Mouse (Mus musculus) midbrain, embryonic 14.5 days (tissue): ENCODE results near the gene Grid2. TPM values are rescaled to one million over a fixed set of nuclear protein-coding genes. Genes with fewer than 3 reads are reported as not detected.

ENCODE experiments used
- ATAC-seq: fragments of 200-750 bp; cut with Nextera tagmentation; 2 replicates; pipeline ENCODE4 v1.8.0; 2017; ENCODE audit warnings: moderate number of reproducible peaks, moderate library complexity; ENCODE audit not compliant: low FRiP score, low TSS enrichment
- DNase-seq: peaks from one replicate; pipeline ENCODE4 v3.0.0-alpha.2; 2015
- H3K27ac ChIP-seq: fragments of 300-500 bp; sonication (generic); replicated peaks from 2 replicates; pipeline ENCODE4 v1.5.1; 2014; ENCODE audit warnings: mild to moderate bottlenecking, low read depth, low read length, moderate library complexity
- H3K27me3 ChIP-seq: fragments of 300-500 bp; sonication (generic); 2 replicates; pipeline ENCODE4 v1.6.1; 2014; ENCODE audit warnings: low read length, control low read depth, mixed read lengths; ENCODE audit not compliant: control insufficient read depth, insufficient read depth
- H3K36me3 ChIP-seq: fragments of 300-500 bp; sonication (generic); 2 replicates; pipeline ENCODE4 v1.6.1; 2014; ENCODE audit warnings: low read length, control low read depth; ENCODE audit not compliant: control insufficient read depth, insufficient read depth
- H3K4me1 ChIP-seq: fragments of 300-500 bp; sonication (generic); 2 replicates; pipeline ENCODE4 v1.6.1; 2014; ENCODE audit warnings: mild to moderate bottlenecking, antibody characterized with exemption, low read length, control low read depth; ENCODE audit not compliant: control insufficient read depth, insufficient read depth
- H3K4me2 ChIP-seq: fragments of 300-500 bp; sonication (generic); 2 replicates; pipeline ENCODE4 v1.6.1; 2014; ENCODE audit warnings: mild to moderate bottlenecking, low read length, moderate library complexity
- H3K4me3 ChIP-seq: fragments of 300-500 bp; sonication (generic); replicated peaks from 2 replicates; pipeline ENCODE4 v1.5.1; 2014; ENCODE audit warnings: low read depth, low read length
- H3K9ac ChIP-seq: fragments of 300-500 bp; sonication (generic); replicated peaks from 2 replicates; pipeline ENCODE4 v1.6.1; 2014; ENCODE audit warnings: mild to moderate bottlenecking, low read length, moderate library complexity
- H3K9me3 ChIP-seq: fragments of 300-500 bp; sonication (generic); 2 replicates; pipeline ENCODE4 v1.6.1; 2016; ENCODE audit warnings: low read length, control low read depth, mixed read lengths; ENCODE audit not compliant: control insufficient read depth
- WGBS: fragments of 180-500 bp; shearing (Covaris S2); extraction: QIAGEN DNeasy Blood & Tissue Kit; methylation state at CpG from one replicate; pipeline ENCODE4 v1.1.7; 2014; 5-methylcytosine and 5-hydroxymethylcytosine counted together
- polyA plus RNA-seq: library from polyadenylated mRNA; unstranded; fragments of >200 nt; fragmentation: Nextera tagmentation; extraction: Ambion mirVana; gene quantifications from 2 replicates; pipeline ENCODE4 v1.2.1, GENCODE M21; 2014

The Grid2 gene
- polyA plus RNA-seq, 1 experiment from 2014 or later: 14.5 TPM

DNA sequence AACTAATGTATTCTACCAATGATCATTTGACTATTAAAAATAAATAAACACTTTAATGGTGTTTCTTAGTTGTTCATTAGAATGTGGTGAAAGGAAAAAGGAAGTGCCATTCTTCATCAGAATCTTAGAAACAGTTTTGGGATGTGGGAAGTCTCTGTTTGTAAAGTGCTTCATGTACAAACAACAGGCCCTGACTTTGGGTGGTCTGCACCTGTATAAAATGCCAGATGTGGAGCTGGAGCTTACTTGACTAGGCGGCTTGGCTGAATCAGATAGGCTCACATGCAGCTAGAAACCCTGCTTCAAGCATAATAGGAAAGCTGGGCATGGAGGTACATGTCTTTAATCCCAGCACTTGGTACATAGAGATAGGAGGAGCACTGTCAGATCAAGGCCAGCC lies 791.1 kb downstream of the Grid2 start:
- ATAC-seq: no peak
- H3K4me3 ChIP-seq: no peak overlapping the region
- 87% methylated on average over 1 of the region's 1 CpGs for WGBS

GRCm38 (mm10) chr6:64047950-64048349 lies 792.3 kb downstream of the Grid2 start:
- Histone ChIP-seq H3K27ac (no peak overlapping the region), H3K9ac (no peak overlapping the region), H3K4me2 (no peak overlapping the region), H3K36me3 (no peaks in the 10 kb centered on the region), H3K9me3 (no peaks in the 10 kb centered on the region), H3K4me3 (no peak overlapping the region), H3K27me3 (no peaks in the 10 kb centered on the region), H3K4me1 (no peaks in the 10 kb centered on the region)
- DNase-seq (no peak), ATAC-seq (no peak)
- 91% methylated on average over 5 of the region's 5 CpGs for WGBS

More for the DNA sequence above, 791.1 kb downstream of the Grid2 start:
- Histone ChIP-seq H3K9ac (no peak overlapping the region), H3K9me3 (no peaks in the 10 kb centered on the region), H3K36me3 (no peaks in the 10 kb centered on the region), H3K27ac (no peak overlapping the region), H3K27me3 (no peaks in the 10 kb centered on the region), H3K4me2 (no peak overlapping the region), H3K4me1 (no peaks in the 10 kb centered on the region)
- DNase-seq: no peak

DNA sequence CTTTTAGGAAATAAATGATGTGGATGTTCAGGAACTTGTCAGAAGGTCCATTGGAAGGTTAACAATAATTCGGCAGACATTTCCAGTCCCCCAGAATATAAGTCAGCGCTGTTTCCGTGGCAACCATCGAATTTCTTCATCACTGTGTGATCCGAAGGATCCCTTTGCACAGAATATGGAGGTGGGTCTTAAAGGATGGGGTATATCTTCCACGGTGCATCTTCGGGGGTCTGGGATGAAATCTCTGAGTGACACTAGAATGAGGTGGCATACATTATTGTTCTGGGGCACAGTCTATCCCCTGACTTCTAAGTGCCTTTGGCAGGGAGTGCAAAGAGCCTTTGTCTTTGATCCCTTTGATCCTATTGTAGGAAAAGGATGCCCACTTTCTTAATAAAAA lies 808.2 kb downstream of the Grid2 start:
- H3K9me3 ChIP-seq: no peaks in the 10 kb centered on the region
- H3K4me3 ChIP-seq: no peak overlapping the region
- H3K4me2 ChIP-seq: peak overlapping the region; percentile 21; the same call in 1 of the 2 replicates
- H3K27me3 ChIP-seq: no peaks in the 10 kb centered on the region
- H3K9ac ChIP-seq: no peak overlapping the region
- ATAC-seq (peak; percentile 67; the same call in 1 of the 2 replicates), DNase-seq (peak; percentile 81)
- peak overlapping the region; percentile 60; the same call in 1 of the 2 replicates for H3K27ac ChIP-seq
- H3K36me3 ChIP-seq: no peaks in the 10 kb centered on the region
- H3K4me1 ChIP-seq: peaks cover 5% of the 10 kb centered on the region; the same call in 1 of the 2 replicates
- 20% methylated on average over 7 of the region's 7 CpGs for WGBS

GRCm38 (mm10) chr6:64064704-64065103 lies 809.0 kb downstream of the Grid2 start:
- no peak overlapping the region for H3K9ac ChIP-seq
- no peaks in the 10 kb centered on the region for H3K27me3 ChIP-seq
- WGBS: 17% methylated on average over 2 of the region's 2 CpGs
- H3K27ac ChIP-seq: no peak overlapping the region
- no peak overlapping the region for H3K4me2 ChIP-seq
- peaks cover 5% of the 10 kb centered on the region; the same call in 1 of the 2 replicates for H3K4me1 ChIP-seq
- DNase-seq: peak; percentile 40
- ATAC-seq: no peak
- H3K9me3 ChIP-seq: no peaks in the 10 kb centered on the region
- H3K4me3 ChIP-seq: no peak overlapping the region
- H3K36me3 ChIP-seq: no peaks in the 10 kb centered on the region

DNA sequence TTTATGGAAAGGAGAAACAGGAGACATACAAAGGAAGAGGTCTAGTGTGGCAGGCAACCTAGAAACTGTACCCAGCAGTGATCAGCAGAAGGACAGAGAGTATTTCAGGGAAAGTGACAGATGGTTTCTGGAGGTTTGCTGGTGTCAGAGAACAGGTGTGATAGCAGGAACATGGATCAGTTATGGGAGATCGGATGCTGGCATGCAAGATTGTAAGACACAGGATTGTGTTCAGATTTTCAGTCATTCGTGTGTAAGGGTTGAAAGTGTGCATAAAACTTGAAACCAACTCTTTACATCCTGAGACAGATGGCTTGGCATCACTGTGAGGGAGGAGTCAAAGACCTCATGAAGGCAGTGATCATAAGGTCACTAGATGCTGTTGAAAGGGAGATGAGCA lies 817.7 kb downstream of the Grid2 start:
- H3K36me3 ChIP-seq: no peaks in the 10 kb centered on the region
- WGBS: 84% methylated on average over 2 of the region's 2 CpGs
- H3K9ac ChIP-seq: no peak overlapping the region
- no peak overlapping the region for H3K4me3 ChIP-seq
- H3K9me3 ChIP-seq: no peaks in the 10 kb centered on the region
- H3K27me3 ChIP-seq: no peaks in the 10 kb centered on the region
- no peak for DNase-seq
- H3K27ac ChIP-seq: no peak overlapping the region
- no peaks in the 10 kb centered on the region for H3K4me1 ChIP-seq
- ATAC-seq: no peak
- H3K4me2 ChIP-seq: no peak overlapping the region

DNA sequence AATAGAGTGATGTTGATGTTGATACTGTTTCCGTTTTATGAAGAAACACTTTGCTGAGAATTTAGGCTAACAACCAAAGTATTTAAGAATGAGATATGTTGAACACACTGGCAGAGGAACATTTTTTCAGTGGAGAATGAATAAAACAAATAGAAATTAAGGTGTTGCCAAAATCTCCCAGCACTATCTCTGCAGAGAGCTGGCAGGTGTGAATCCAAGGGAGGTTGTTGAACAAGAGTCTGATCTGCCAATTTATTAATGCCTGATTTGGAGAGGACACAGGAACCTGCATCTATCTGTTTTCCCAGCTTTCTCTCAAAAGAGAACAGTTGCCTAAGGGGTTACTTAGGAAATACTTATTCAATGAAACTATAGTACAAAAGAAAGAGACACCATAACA lies 822.2 kb downstream of the Grid2 start:
- ATAC-seq (no peak), DNase-seq (no peak)
- Histone ChIP-seq H3K9me3 (no peaks in the 10 kb centered on the region), H3K4me1 (no peaks in the 10 kb centered on the region), H3K27me3 (no peaks in the 10 kb centered on the region), H3K9ac (no peak overlapping the region), H3K36me3 (no peaks in the 10 kb centered on the region), H3K4me3 (no peak overlapping the region), H3K4me2 (no peak overlapping the region), H3K27ac (no peak overlapping the region)
- 95% methylated on average over 1 of the region's 1 CpGs for WGBS

GRCm38 (mm10) chr6:64098662-64099061 lies 843.0 kb downstream of the Grid2 start:
- H3K36me3 ChIP-seq: no peaks in the 10 kb centered on the region
- H3K9ac ChIP-seq: no peak overlapping the region; the same call in 1 of the 2 replicates
- H3K27me3 ChIP-seq: no peaks in the 10 kb centered on the region
- H3K9me3 ChIP-seq: no peaks in the 10 kb centered on the region
- ATAC-seq (peak; percentile 55), DNase-seq (peak; percentile 57)
- no peak overlapping the region for H3K27ac ChIP-seq
- H3K4me1 ChIP-seq: no peaks in the 10 kb centered on the region
- 24% methylated on average over 10 of the region's 10 CpGs for WGBS
- H3K4me2 ChIP-seq: peak overlapping the region; percentile 10; the same call in 1 of the 2 replicates
- H3K4me3 ChIP-seq: no peak overlapping the region

- Histone ChIP-seq H3K4me2 (no peak overlapping the region), H3K4me3 (no peak overlapping the region), H3K9me3 (no peaks in the 10 kb centered on the region), H3K36me3 (no peaks in the 10 kb centered on the region), H3K9ac (no peak overlapping the region), H3K4me1 (no peaks in the 10 kb centered on the region), H3K27ac (no peak overlapping the region), H3K27me3 (no peaks in the 10 kb centered on the region)
- 89% methylated on average over 2 of the region's 2 CpGs for WGBS
- ATAC-seq (no peak), DNase-seq (no peak)
Observed at GRCm38 (mm10) chr6:64114594-64114993, 858.9 kb downstream of the Grid2 start.

- Histone ChIP-seq H3K9ac (no peak overlapping the region), H3K4me1 (no peaks in the 10 kb centered on the region), H3K27ac (no peak overlapping the region), H3K27me3 (no peaks in the 10 kb centered on the region), H3K4me3 (no peak overlapping the region), H3K36me3 (no peaks in the 10 kb centered on the region), H3K4me2 (no peak overlapping the region), H3K9me3 (no peaks in the 10 kb centered on the region)
- peak; percentile 52 for DNase-seq
- WGBS: 46% methylated on average over 9 of the region's 9 CpGs
- ATAC-seq: peak; percentile 34; the same call in 1 of the 2 replicates
Observed at GRCm38 (mm10) chr6:64136275-64136674, 880.6 kb downstream of the Grid2 start.
